Mouse (Mus musculus) midbrain, embryonic 12.5 days (tissue): ENCODE data around the gene Tbc1d14. TPM values are rescaled to one million over a fixed set of nuclear protein-coding genes. Genes with fewer than 3 reads are reported as not detected.

Experiments
- ATAC-seq: fragments of 200-750 bp; cut with Nextera tagmentation; 2 replicates; pipeline ENCODE4 v1.8.0; 2017; ENCODE audit warnings: low read depth, moderate TSS enrichment, moderate library complexity; ENCODE audit not compliant: low FRiP score
- H3K27ac ChIP-seq: fragments of 300-500 bp; sonication (generic); replicated peaks from 2 replicates; pipeline ENCODE4 v1.5.1; 2016; ENCODE audit warnings: mild to moderate bottlenecking
- H3K27me3 ChIP-seq: fragments of 300-500 bp; sonication (generic); 2 replicates; pipeline ENCODE4 v1.6.1; 2016; ENCODE audit warnings: mild to moderate bottlenecking
- H3K36me3 ChIP-seq: fragments of 300-500 bp; sonication (generic); 2 replicates; pipeline ENCODE4 v1.6.1; 2016
- H3K4me1 ChIP-seq: fragments of 300-500 bp; sonication (generic); 2 replicates; pipeline ENCODE4 v1.6.1; 2016
- H3K4me2 ChIP-seq: fragments of 300-500 bp; sonication (generic); replicated peaks from 2 replicates; pipeline ENCODE4 v1.6.1; 2016; ENCODE audit warnings: mild to moderate bottlenecking, moderate library complexity
- H3K4me3 ChIP-seq: fragments of 300-500 bp; sonication (generic); 2 replicates; pipeline ENCODE4 v1.5.1; 2016; ENCODE audit warnings: mild to moderate bottlenecking
- H3K9ac ChIP-seq: fragments of 300-500 bp; sonication (generic); replicated peaks from 2 replicates; pipeline ENCODE4 v1.6.1; 2016; ENCODE audit warnings: mild to moderate bottlenecking, moderate library complexity
- H3K9me3 ChIP-seq: fragments of 300-500 bp; sonication (generic); 2 replicates; pipeline ENCODE4 v1.6.1; 2016; ENCODE audit warnings: mild to moderate bottlenecking
- WGBS: fragments of 180-500 bp; shearing (Covaris S2); methylation state at CpG from one replicate; pipeline ENCODE4 v1.1.7; 2016; 5-methylcytosine and 5-hydroxymethylcytosine counted together
- polyA plus RNA-seq: library from polyadenylated mRNA; unstranded; fragments of >200 nt; fragmentation: Nextera tagmentation; extraction: Ambion mirVana; gene quantifications from 2 replicates; pipeline ENCODE4 v1.2.1, GENCODE M21; 2016

The Tbc1d14 gene
- polyA plus RNA-seq, 1 experiment from 2014 or later = 52.5 TPM

- WGBS = 84% methylated on average over 5 of the region's 5 CpGs
- no peak for ATAC-seq
- H3K27me3 ChIP-seq = no peaks in the 10 kb centered on the region
- no peak overlapping the region for H3K9ac ChIP-seq
- H3K27ac ChIP-seq = no peak overlapping the region
- no peaks in the 10 kb centered on the region for H3K9me3 ChIP-seq
- no peak overlapping the region for H3K4me3 ChIP-seq
- peaks cover 52% of the 10 kb centered on the region for H3K36me3 ChIP-seq
- peaks cover 9% of the 10 kb centered on the region for H3K4me1 ChIP-seq
- no peak overlapping the region for H3K4me2 ChIP-seq
Observed at GRCm38 (mm10) chr5:36523219-36523703, 69.8 kb downstream of the Tbc1d14 start.

DNA sequence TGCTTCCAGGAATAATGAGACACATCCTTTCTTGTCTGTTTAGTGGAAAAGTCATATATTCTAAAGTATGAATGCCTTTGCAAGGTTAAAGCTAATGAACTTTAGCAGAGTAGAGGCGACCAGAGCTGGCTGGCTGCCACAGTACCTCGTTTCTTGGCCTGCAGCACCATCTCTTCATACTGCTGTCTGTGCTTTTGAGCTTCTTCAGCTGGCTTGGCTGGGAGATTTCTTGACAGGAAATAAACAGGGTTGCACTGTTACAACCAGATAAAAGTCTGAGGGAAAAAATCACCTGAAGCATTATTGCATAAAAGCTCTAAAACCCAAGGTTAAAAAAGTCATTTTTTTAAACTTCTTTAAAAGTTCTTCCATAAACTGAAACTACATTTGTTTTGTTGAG lies 70.3 kb downstream of the Tbc1d14 start:
- peaks cover 5% of the 10 kb centered on the region; the same call in 1 of the 2 replicates for H3K4me1 ChIP-seq
- no peak overlapping the region for H3K4me3 ChIP-seq
- WGBS = 91% methylated on average over 2 of the region's 2 CpGs
- H3K9me3 ChIP-seq = no peaks in the 10 kb centered on the region
- ATAC-seq = no peak
- no peak overlapping the region for H3K27ac ChIP-seq
- H3K9ac ChIP-seq = no peak overlapping the region
- no peaks in the 10 kb centered on the region for H3K27me3 ChIP-seq
- H3K36me3 ChIP-seq = peaks cover 57% of the 10 kb centered on the region
- H3K4me2 ChIP-seq = no peak overlapping the region

GRCm38 (mm10) chr5:36519751-36520150 lies 73.3 kb downstream of the Tbc1d14 start:
- Histone ChIP-seq H3K36me3 (peaks cover 74% of the 10 kb centered on the region), H3K9me3 (no peaks in the 10 kb centered on the region), H3K4me1 (no peaks in the 10 kb centered on the region), H3K4me2 (no peak overlapping the region), H3K27ac (no peak overlapping the region), H3K9ac (no peak overlapping the region), H3K27me3 (no peaks in the 10 kb centered on the region), H3K4me3 (no peak overlapping the region)
- no peak for ATAC-seq
- 75% methylated on average over 3 of the region's 3 CpGs for WGBS

GRCm38 (mm10) chr5:36517596-36517995 lies 75.5 kb downstream of the Tbc1d14 start:
- no peaks in the 10 kb centered on the region for H3K4me1 ChIP-seq
- H3K9me3 ChIP-seq = no peaks in the 10 kb centered on the region
- H3K36me3 ChIP-seq = peaks cover 78% of the 10 kb centered on the region
- ATAC-seq = no peak
- H3K27ac ChIP-seq = no peak overlapping the region
- no peak overlapping the region for H3K4me3 ChIP-seq
- no peaks in the 10 kb centered on the region for H3K27me3 ChIP-seq
- H3K9ac ChIP-seq = no peak overlapping the region
- H3K4me2 ChIP-seq = no peak overlapping the region
- 81% methylated on average over 3 of the region's 3 CpGs for WGBS

GRCm38 (mm10) chr5:36515558-36515957 lies 77.5 kb downstream of the Tbc1d14 start:
- Histone ChIP-seq H3K27ac (0 out of 2 replicates have a peak overlapping the region, but pooled peaks have one; percentile 0), H3K4me3 (no peak overlapping the region), H3K4me2 (no peak overlapping the region), H3K27me3 (no peaks in the 10 kb centered on the region), H3K9ac (no peak overlapping the region), H3K9me3 (no peaks in the 10 kb centered on the region), H3K36me3 (peaks cover 80% of the 10 kb centered on the region), H3K4me1 (no peaks in the 10 kb centered on the region)
- WGBS = 88% methylated on average over 5 of the region's 5 CpGs
- no peak for ATAC-seq

DNA sequence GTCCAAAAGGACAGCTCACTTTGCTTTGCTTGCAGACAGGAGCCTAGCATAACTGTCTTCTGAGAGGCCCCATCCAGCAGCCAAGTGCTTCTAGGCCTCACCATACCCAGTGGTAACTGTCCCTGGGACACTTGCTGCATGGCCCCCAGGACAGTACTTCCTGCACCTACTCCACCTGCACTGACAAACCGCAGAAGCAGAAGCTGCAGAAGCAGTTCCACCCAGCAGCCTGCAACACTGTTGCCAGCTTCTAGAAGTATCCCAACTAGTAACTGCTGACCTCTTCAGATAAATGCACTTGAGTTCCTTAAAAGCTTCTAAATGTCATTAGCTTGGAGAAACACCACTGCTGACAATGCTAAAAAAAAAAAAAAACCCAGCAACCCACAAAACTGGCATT lies 78.0 kb downstream of the Tbc1d14 start:
- no peak for ATAC-seq
- peaks cover 79% of the 10 kb centered on the region for H3K36me3 ChIP-seq

DNA sequence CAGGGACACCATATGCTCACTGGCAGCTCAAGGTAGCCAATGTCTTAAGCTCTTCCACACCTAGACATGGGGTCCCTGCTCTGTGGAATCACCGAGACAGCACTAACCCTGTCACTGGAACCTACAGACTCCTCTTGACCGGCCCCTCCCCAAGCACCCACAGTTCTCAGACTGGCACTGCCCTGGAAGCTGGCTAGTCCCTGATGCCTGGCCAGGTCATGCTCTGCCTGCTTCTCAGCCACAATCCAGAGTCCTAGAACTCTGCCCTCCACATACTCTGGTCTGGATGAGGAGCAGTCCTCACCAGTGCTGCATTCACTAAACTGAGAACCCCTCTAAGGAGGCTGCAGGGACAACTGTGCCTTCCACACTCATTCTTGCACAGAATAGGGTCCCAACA lies 82.1 kb downstream of the Tbc1d14 start:
- 100% methylated on average over 2 of the region's 2 CpGs for WGBS
- Histone ChIP-seq H3K4me2 (no peak overlapping the region), H3K27ac (no peak overlapping the region), H3K9ac (no peak overlapping the region), H3K27me3 (no peaks in the 10 kb centered on the region), H3K4me1 (no peaks in the 10 kb centered on the region), H3K36me3 (peaks cover 70% of the 10 kb centered on the region), H3K9me3 (no peaks in the 10 kb centered on the region), H3K4me3 (no peak overlapping the region)
- ATAC-seq = no peak

More for the DNA sequence above, 78.0 kb downstream of the Tbc1d14 start:
- H3K27me3 ChIP-seq = no peaks in the 10 kb centered on the region
- no peak overlapping the region for H3K27ac ChIP-seq
- no peaks in the 10 kb centered on the region for H3K9me3 ChIP-seq
- no peak overlapping the region for H3K9ac ChIP-seq
- H3K4me1 ChIP-seq = no peaks in the 10 kb centered on the region
- H3K4me3 ChIP-seq = no peak overlapping the region
- WGBS = 97% methylated on average over 1 of the region's 1 CpGs
- H3K4me2 ChIP-seq = no peak overlapping the region

DNA sequence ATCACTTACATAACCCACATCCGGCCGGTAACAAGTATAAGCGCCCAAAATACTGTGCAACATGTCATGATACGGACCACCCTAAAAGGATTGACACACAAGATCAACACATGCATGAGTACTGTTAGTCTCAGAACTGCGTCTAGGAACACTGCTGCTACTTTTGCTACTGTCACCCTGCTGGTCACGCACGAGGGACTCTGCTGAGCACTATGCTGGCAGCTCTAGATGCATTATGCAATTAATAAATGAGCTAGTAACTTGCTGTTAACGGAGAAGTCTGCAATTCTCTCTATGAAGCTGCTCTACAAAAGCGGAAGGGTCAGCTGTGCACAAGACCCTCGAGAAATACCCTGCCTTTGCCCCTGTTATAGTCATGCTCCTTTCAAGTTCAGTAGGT lies 84.7 kb downstream of the Tbc1d14 start:
- WGBS = 94% methylated on average over 10 of the region's 10 CpGs
- no peak for ATAC-seq
- H3K36me3 ChIP-seq = peaks cover 87% of the 10 kb centered on the region
- no peak overlapping the region for H3K9ac ChIP-seq
- no peak overlapping the region for H3K27ac ChIP-seq
- H3K27me3 ChIP-seq = no peaks in the 10 kb centered on the region
- H3K9me3 ChIP-seq = no peaks in the 10 kb centered on the region
- H3K4me2 ChIP-seq = no peak overlapping the region
- no peak overlapping the region for H3K4me3 ChIP-seq
- no peaks in the 10 kb centered on the region for H3K4me1 ChIP-seq

DNA sequence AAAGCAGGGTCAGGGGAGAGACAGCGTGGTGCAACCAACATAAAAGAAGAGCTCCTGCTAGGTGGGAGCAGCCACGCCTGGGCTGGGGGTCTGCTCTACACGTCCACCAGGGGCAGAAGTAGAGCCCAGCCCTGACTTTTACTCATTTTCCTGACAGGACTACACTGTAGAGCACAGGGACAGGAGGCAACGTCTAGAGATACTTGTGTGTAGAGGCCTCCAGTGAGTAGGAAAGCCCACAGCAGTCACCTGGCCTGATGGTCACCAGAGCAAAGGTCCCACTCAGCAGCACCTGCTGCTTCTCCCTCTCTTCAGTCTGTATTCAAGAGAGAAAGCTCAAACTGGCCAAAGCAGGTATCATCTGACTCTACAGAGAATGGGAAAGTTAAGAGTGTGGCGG lies 87.4 kb downstream of the Tbc1d14 start:
- no peaks in the 10 kb centered on the region for H3K4me1 ChIP-seq
- H3K36me3 ChIP-seq = peaks cover 81% of the 10 kb centered on the region
- 75% methylated on average over 5 of the region's 5 CpGs for WGBS
- no peak overlapping the region for H3K9ac ChIP-seq
- no peaks in the 10 kb centered on the region for H3K27me3 ChIP-seq
- ATAC-seq = no peak
- H3K4me2 ChIP-seq = no peak overlapping the region
- H3K4me3 ChIP-seq = no peak overlapping the region
- no peak overlapping the region for H3K27ac ChIP-seq
- H3K9me3 ChIP-seq = no peaks in the 10 kb centered on the region

DNA sequence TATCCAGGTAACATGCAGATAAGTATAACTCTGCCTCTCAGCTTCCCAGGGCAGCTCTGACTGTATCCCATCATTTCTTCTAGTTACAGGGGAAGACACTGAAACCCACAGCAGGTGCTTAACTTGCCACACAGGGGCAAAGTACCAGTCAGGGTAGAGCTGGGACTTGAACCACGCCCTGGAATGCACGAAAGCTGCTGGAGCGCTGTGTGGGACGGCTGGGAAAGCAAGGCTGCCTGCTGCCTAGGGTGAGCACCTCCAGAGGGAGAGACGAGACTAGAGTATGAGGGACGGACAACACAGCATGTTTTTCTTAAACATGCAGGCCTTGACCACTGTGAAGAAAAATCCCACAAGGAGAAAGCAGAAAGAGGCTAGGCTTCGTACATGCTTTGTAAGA lies 87.8 kb downstream of the Tbc1d14 start:
- WGBS = 87% methylated on average over 7 of the region's 7 CpGs
- Histone ChIP-seq H3K4me2 (no peak overlapping the region), H3K36me3 (peaks cover 82% of the 10 kb centered on the region), H3K9me3 (no peaks in the 10 kb centered on the region), H3K27ac (no peak overlapping the region), H3K27me3 (no peaks in the 10 kb centered on the region), H3K9ac (no peak overlapping the region), H3K4me1 (no peaks in the 10 kb centered on the region), H3K4me3 (no peak overlapping the region)
- no peak for ATAC-seq

GRCm38 (mm10) chr5:36494709-36495108 lies 98.4 kb downstream of the Tbc1d14 start:
- Histone ChIP-seq H3K27ac (no peak overlapping the region), H3K36me3 (peaks cover 70% of the 10 kb centered on the region), H3K9me3 (no peaks in the 10 kb centered on the region), H3K4me3 (no peak overlapping the region), H3K4me1 (no peaks in the 10 kb centered on the region), H3K27me3 (no peaks in the 10 kb centered on the region), H3K9ac (no peak overlapping the region), H3K4me2 (no peak overlapping the region)
- WGBS = 95% methylated on average over 9 of the region's 9 CpGs
- ATAC-seq = no peak

GRCm38 (mm10) chr5:36493919-36494318 lies 99.2 kb downstream of the Tbc1d14 start:
- peaks cover 66% of the 10 kb centered on the region for H3K36me3 ChIP-seq
- H3K4me2 ChIP-seq = no peak overlapping the region
- ATAC-seq = no peak
- H3K4me3 ChIP-seq = no peak overlapping the region
- H3K4me1 ChIP-seq = no peaks in the 10 kb centered on the region
- no peak overlapping the region for H3K9ac ChIP-seq
- no peaks in the 10 kb centered on the region for H3K9me3 ChIP-seq
- H3K27me3 ChIP-seq = no peaks in the 10 kb centered on the region
- 88% methylated on average over 6 of the region's 6 CpGs for WGBS
- H3K27ac ChIP-seq = no peak overlapping the region

DNA sequence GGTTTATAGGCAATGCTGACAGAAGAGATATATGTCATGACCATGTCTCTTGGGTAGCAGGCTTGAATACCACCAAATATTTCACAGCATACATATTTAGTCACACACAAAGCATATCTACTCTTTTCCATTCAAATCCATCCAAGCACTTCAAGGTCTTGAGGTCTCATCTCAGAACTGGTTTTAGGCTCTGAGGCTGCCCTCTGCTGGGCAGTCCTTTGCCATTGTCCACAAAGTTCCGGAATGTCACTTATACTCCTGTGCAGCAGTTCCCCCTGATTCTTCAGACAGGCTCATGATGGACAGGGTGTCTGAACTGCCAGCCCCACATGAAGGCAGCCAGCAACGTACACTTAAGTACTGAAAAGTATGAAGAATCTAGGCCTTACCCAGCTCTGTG lies 103.9 kb downstream of the Tbc1d14 start:
- WGBS = 53% methylated on average over 2 of the region's 2 CpGs
- Histone ChIP-seq H3K9me3 (peaks cover 4% of the 10 kb centered on the region; the same call in 1 of the 2 replicates), H3K4me1 (peaks cover 9% of the 10 kb centered on the region), H3K27me3 (peaks cover 9% of the 10 kb centered on the region), H3K4me2 (no peak overlapping the region), H3K4me3 (no peak overlapping the region), H3K27ac (no peak overlapping the region), H3K9ac (no peak overlapping the region), H3K36me3 (peaks cover 33% of the 10 kb centered on the region)
- ATAC-seq = no peak
